Mouse (Mus musculus) bone marrow, adult 2 months (tissue): ENCODE results near the gene Srp68.

ENCODE experiments used
- CTCF ChIP-seq: fragments of 200-500 bp; IDR thresholded peaks from 2 replicates; pipeline ENCODE4 v1.5.1; 2011; ENCODE audit warnings: low read length, control low read depth; ENCODE audit not compliant: control insufficient read depth, insufficient read depth
- POLR2A ChIP-seq: fragments of 200-500 bp; IDR thresholded peaks from 2 replicates; pipeline ENCODE4 v1.6.1; 2011; ENCODE audit warnings: low read depth, mild to moderate bottlenecking, control low read depth, low read length, borderline replicate concordance; ENCODE audit not compliant: control insufficient read depth

DNA sequence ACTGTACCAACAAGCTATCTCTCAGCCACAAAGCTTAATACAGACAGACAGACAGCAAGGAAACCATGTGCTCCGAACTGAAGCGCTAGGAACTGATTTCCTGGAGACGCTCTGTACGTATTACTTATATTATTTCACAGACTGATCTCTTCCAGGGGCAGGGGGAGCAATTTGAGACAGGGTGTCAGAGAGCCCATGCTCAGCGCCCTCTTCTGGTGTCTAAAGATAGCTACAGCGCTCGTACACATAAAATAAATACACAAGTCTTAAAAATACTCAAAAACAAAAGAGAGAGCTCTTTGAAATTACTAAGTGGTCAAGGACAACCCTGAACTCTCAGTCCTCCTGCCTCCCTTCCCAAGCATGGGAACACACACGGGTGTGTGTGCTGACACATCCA is 6.4 kb downstream of the Srp68 start:
- TF ChIP-seq POLR2A = no peak
- TF ChIP-seq CTCF = 0 out of 2 replicates have a peak, but pooled peaks have one; percentile 18
